Mouse (Mus musculus): ENCODE data around the gene Pjvk. TPM values are rescaled to one million over a fixed set of nuclear protein-coding genes. Genes with fewer than 3 reads are reported as not detected.
A peak's percentile ranks its signal among the peaks of the same experiment; 100 is the strongest.

Pjvk gene
- polyA plus RNA-seq, 1 experiment from 2014 or later = not detected

- Histone ChIP-seq H3K27me3 (replicated peaks) (no peaks in the 10 kb centered on the region), H3K4me2 (no peak overlapping the region), H3K27ac (replicated peaks) (no peak overlapping the region), H3K9ac (no peak overlapping the region), H3K4me1 (peaks cover 14% of the 10 kb centered on the region), H3K4me3 (no peak overlapping the region), H3K9me3 (no peaks in the 10 kb centered on the region), H3K36me3 (peaks cover 46% of the 10 kb centered on the region)
- 55% methylated on average over 5 of the region's 5 CpGs for WGBS
- no peak for ATAC-seq (ENCODE audit: extremely low read depth, insufficient number of reproducible peaks, low FRiP score, low TSS enrichment)
Observed at GRCm38 (mm10) chr2:76667200-76667599, 18.9 kb downstream of the Pjvk start.

GRCm38 (mm10) chr2:76671641-76672040 lies 23.4 kb downstream of the Pjvk start:
- Histone ChIP-seq H3K9ac (peak overlapping the region; percentile 84), H3K27me3 (replicated peaks) (no peaks in the 10 kb centered on the region)

GRCm38 (mm10) chr2:76672134-76672745 lies 24.0 kb downstream of the Pjvk start:
- no peak for ATAC-seq (ENCODE audit: extremely low read depth, insufficient number of reproducible peaks, low FRiP score, low TSS enrichment)
- peaks cover 40% of the 10 kb centered on the region for H3K4me1 ChIP-seq
- peak overlapping the region; percentile 84 for H3K9ac ChIP-seq
- peaks cover 3% of the 10 kb centered on the region for H3K36me3 ChIP-seq
- no peaks in the 10 kb centered on the region for H3K9me3 ChIP-seq
- H3K27me3 ChIP-seq (replicated peaks) = no peaks in the 10 kb centered on the region
- WGBS = 27% methylated on average over 9 of the region's 9 CpGs
- H3K4me3 ChIP-seq = peak overlapping the region; percentile 59
- peak overlapping the region; percentile 79 for H3K27ac ChIP-seq (replicated peaks)
- peak overlapping the region; percentile 76 for H3K4me2 ChIP-seq

More at GRCm38 (mm10) chr2:76671641-76672040, 23.4 kb downstream of the Pjvk start:
- H3K9me3 ChIP-seq = no peaks in the 10 kb centered on the region
- peak overlapping the region; percentile 76 for H3K4me2 ChIP-seq
- no peak for ATAC-seq (ENCODE audit: extremely low read depth, insufficient number of reproducible peaks, low FRiP score, low TSS enrichment)
- 87% methylated on average over 6 of the region's 6 CpGs for WGBS
- H3K36me3 ChIP-seq = peaks cover 9% of the 10 kb centered on the region
- peak overlapping the region; percentile 59 for H3K4me3 ChIP-seq
- peaks cover 40% of the 10 kb centered on the region for H3K4me1 ChIP-seq
- peak overlapping the region; percentile 79 for H3K27ac ChIP-seq (replicated peaks)

GRCm38 (mm10) chr2:76672966-76673392 lies 24.7 kb downstream of the Pjvk start, which contains the start of gene Fkbp7:
Gene Fkbp7, minus strand, starts transcription at chr2:76673116.
- H3K9ac ChIP-seq = peak within 1 kb of the TSS; percentile 84
- peak within 1 kb of the TSS; percentile 59 for H3K4me3 ChIP-seq
- H3K9me3 ChIP-seq = no peaks in the 10 kb centered on the region
- H3K4me2 ChIP-seq = peak within 1 kb of the TSS; percentile 76
- H3K27me3 ChIP-seq (replicated peaks) = no peaks in the 10 kb centered on the region
- under 1% methylated on average over 17 of the region's 17 CpGs for WGBS
- peak within 1 kb of the TSS; percentile 79 for H3K27ac ChIP-seq (replicated peaks)
- no peaks in the 10 kb centered on the region; the same call in 1 of the 2 replicates for H3K36me3 ChIP-seq
- peak; percentile 85 for ATAC-seq (ENCODE audit: extremely low read depth, insufficient number of reproducible peaks, low FRiP score, low TSS enrichment)
- peaks cover 37% of the 10 kb centered on the region for H3K4me1 ChIP-seq

- no peak for ATAC-seq (ENCODE audit: extremely low read depth, insufficient number of reproducible peaks, low FRiP score, low TSS enrichment)
- peaks cover 4% of the 10 kb centered on the region for H3K36me3 ChIP-seq
- peaks cover 37% of the 10 kb centered on the region for H3K4me1 ChIP-seq
- peak overlapping the region; percentile 84 for H3K9ac ChIP-seq
- WGBS = 31% methylated on average over 7 of the region's 7 CpGs
- peak overlapping the region; percentile 76 for H3K4me2 ChIP-seq
- peak overlapping the region; percentile 59 for H3K4me3 ChIP-seq
- H3K27me3 ChIP-seq (replicated peaks) = no peaks in the 10 kb centered on the region
- peak overlapping the region; percentile 79 for H3K27ac ChIP-seq (replicated peaks)
- H3K9me3 ChIP-seq = no peaks in the 10 kb centered on the region
Observed at GRCm38 (mm10) chr2:76673472-76674081, 25.3 kb downstream of the Pjvk start.

- Histone ChIP-seq H3K27ac (replicated peaks) (peak within 1 kb of the TSS; percentile 85), H3K36me3 (peaks cover 11% of the 10 kb centered on the region), H3K9me3 (no peaks in the 10 kb centered on the region), H3K27me3 (replicated peaks) (no peaks in the 10 kb centered on the region), H3K4me1 (peaks cover 40% of the 10 kb centered on the region), H3K4me2 (peak within 1 kb of the TSS; percentile 83), H3K9ac (peak within 1 kb of the TSS; percentile 93), H3K4me3 (peak within 1 kb of the TSS; percentile 96)
- peak; percentile 76 for ATAC-seq (ENCODE audit: extremely low read depth, insufficient number of reproducible peaks, low FRiP score, low TSS enrichment)
- 5% methylated on average over 48 of the region's 52 CpGs for WGBS
Observed at GRCm38 (mm10) chr2:76674725-76675427, 26.6 kb downstream of the Pjvk start, which contains the start of gene Plekha3. Gene Plekha3, plus strand, starts transcription at chr2:76675281.

- peak overlapping the region; percentile 96 for H3K4me3 ChIP-seq
- H3K9ac ChIP-seq = peak overlapping the region; percentile 93
Observed at GRCm38 (mm10) chr2:76675451-76675850, 27.2 kb downstream of the Pjvk start.

GRCm38 (mm10) chr2:76675949-76676348 lies 27.7 kb downstream of the Pjvk start:
- peak overlapping the region; percentile 96 for H3K4me3 ChIP-seq
- no peak for ATAC-seq (ENCODE audit: extremely low read depth, insufficient number of reproducible peaks, low FRiP score, low TSS enrichment)
- H3K27me3 ChIP-seq (replicated peaks) = no peaks in the 10 kb centered on the region
- H3K27ac ChIP-seq (replicated peaks) = no peak overlapping the region
- H3K4me1 ChIP-seq = peaks cover 40% of the 10 kb centered on the region
- WGBS = 17% methylated on average over 4 of the region's 4 CpGs
- peaks cover 22% of the 10 kb centered on the region for H3K36me3 ChIP-seq
- H3K9me3 ChIP-seq = no peaks in the 10 kb centered on the region
- H3K9ac ChIP-seq = peak overlapping the region; percentile 93
- peak overlapping the region; percentile 83 for H3K4me2 ChIP-seq

More at GRCm38 (mm10) chr2:76675451-76675850, 27.2 kb downstream of the Pjvk start:
- Histone ChIP-seq H3K27ac (replicated peaks) (peak overlapping the region; percentile 85), H3K27me3 (replicated peaks) (no peaks in the 10 kb centered on the region), H3K4me1 (peaks cover 40% of the 10 kb centered on the region), H3K9me3 (no peaks in the 10 kb centered on the region), H3K4me2 (peak overlapping the region; percentile 83), H3K36me3 (peaks cover 17% of the 10 kb centered on the region)
- ATAC-seq (ENCODE audit: extremely low read depth, insufficient number of reproducible peaks, low FRiP score, low TSS enrichment) = peak; percentile 27
- WGBS = under 1% methylated on average over 42 of the region's 44 CpGs

- peaks cover 38% of the 10 kb centered on the region for H3K4me1 ChIP-seq
- peak overlapping the region; percentile 96 for H3K4me3 ChIP-seq
- WGBS = 69% methylated on average over 13 of the region's 13 CpGs
Observed at GRCm38 (mm10) chr2:76676401-76677226, 28.3 kb downstream of the Pjvk start.

GRCm38 (mm10) chr2:76682301-76682700 lies 34.0 kb downstream of the Pjvk start:
- Histone ChIP-seq H3K4me2 (no peak overlapping the region), H3K9me3 (no peaks in the 10 kb centered on the region), H3K36me3 (peaks cover 84% of the 10 kb centered on the region), H3K27ac (replicated peaks) (no peak overlapping the region), H3K4me3 (no peak overlapping the region), H3K4me1 (peaks cover 3% of the 10 kb centered on the region; the same call in 1 of the 2 replicates), H3K27me3 (replicated peaks) (no peaks in the 10 kb centered on the region), H3K9ac (no peak overlapping the region)
- no peak for ATAC-seq (ENCODE audit: extremely low read depth, insufficient number of reproducible peaks, low FRiP score, low TSS enrichment)
- WGBS = 85% methylated on average over 8 of the region's 8 CpGs

More at GRCm38 (mm10) chr2:76676401-76677226, 28.3 kb downstream of the Pjvk start:
- H3K9me3 ChIP-seq = no peaks in the 10 kb centered on the region
- no peak for ATAC-seq (ENCODE audit: extremely low read depth, insufficient number of reproducible peaks, low FRiP score, low TSS enrichment)
- no peak overlapping the region for H3K27ac ChIP-seq (replicated peaks)
- no peaks in the 10 kb centered on the region for H3K27me3 ChIP-seq (replicated peaks)
- peak overlapping the region; percentile 83 for H3K4me2 ChIP-seq
- peaks cover 27% of the 10 kb centered on the region for H3K36me3 ChIP-seq
- peak overlapping the region; percentile 93 for H3K9ac ChIP-seq
